Mouse (Mus musculus) stomach, embryonic 15.5 days (tissue): ENCODE results near the gene Gm20388. TPM values are rescaled to one million over a fixed set of nuclear protein-coding genes. Genes with fewer than 3 reads are reported as not detected.
"Not testable (repeated sequence)": the region's sequence is repeated elsewhere in the genome, so short reads cannot be mapped to it uniquely, and the experiment has no call there.

Experiments used
- ATAC-seq: fragments of 200-750 bp; cut with Nextera tagmentation; 2 replicates; pipeline ENCODE4 v1.8.0; 2017; ENCODE audit warnings: low read depth, moderate number of reproducible peaks, moderate TSS enrichment; ENCODE audit not compliant: insufficient read depth, low FRiP score
- H3K27ac ChIP-seq: fragments of 300-500 bp; sonication (generic); 2 replicates; pipeline ENCODE4 v1.5.1; 2015; ENCODE audit warnings: mild to moderate bottlenecking, inconsistent platforms
- H3K27me3 ChIP-seq: fragments of 300-500 bp; sonication (generic); replicated peaks from 2 replicates; pipeline ENCODE4 v1.6.1; 2015; ENCODE audit warnings: inconsistent platforms
- H3K36me3 ChIP-seq: fragments of 300-500 bp; sonication (generic); 2 replicates; pipeline ENCODE4 v1.6.1; 2015; ENCODE audit warnings: inconsistent platforms
- H3K4me1 ChIP-seq: fragments of 300-500 bp; sonication (generic); 2 replicates; pipeline ENCODE4 v1.6.1; 2015; ENCODE audit warnings: inconsistent platforms
- H3K4me2 ChIP-seq: fragments of 300-500 bp; sonication (generic); 2 replicates; pipeline ENCODE4 v1.6.1; 2015; ENCODE audit warnings: mild to moderate bottlenecking, inconsistent platforms
- H3K4me3 ChIP-seq: fragments of 300-500 bp; sonication (generic); replicated peaks from 2 replicates; pipeline ENCODE4 v1.5.1; 2015; ENCODE audit warnings: inconsistent platforms
- H3K9ac ChIP-seq: fragments of 300-500 bp; sonication (generic); 2 replicates; pipeline ENCODE4 v1.6.1; 2015; ENCODE audit warnings: inconsistent platforms
- H3K9me3 ChIP-seq: fragments of 300-500 bp; sonication (generic); 2 replicates; pipeline ENCODE4 v1.6.1; 2016; ENCODE audit warnings: inconsistent platforms
- WGBS: fragments of 180-500 bp; shearing (Covaris S2); methylation state at CpG from one replicate; pipeline ENCODE4 v1.1.7; 2015; 5-methylcytosine and 5-hydroxymethylcytosine counted together
- polyA plus RNA-seq: library from polyadenylated mRNA; unstranded; fragments of >200 nt; fragmentation: Nextera tagmentation; extraction: Ambion mirVana; gene quantifications from 2 replicates; pipeline ENCODE4 v1.2.1, GENCODE M21; 2015

The Gm20388 gene
- polyA plus RNA-seq, 1 experiment from 2014 or later: not detected

GRCm38 (mm10) chr8:121580465-121580864 is 1669.8 kb downstream of the Gm20388 start:
- H3K4me2 ChIP-seq: no peak overlapping the region
- H3K4me3 ChIP-seq: no peak overlapping the region
- ATAC-seq: no peak
- no peaks in the 10 kb centered on the region for H3K36me3 ChIP-seq
- no peaks in the 10 kb centered on the region for H3K9me3 ChIP-seq
- WGBS: 13% methylated on average over 9 of the region's 9 CpGs
- no peak overlapping the region for H3K9ac ChIP-seq
- no peaks in the 10 kb centered on the region for H3K27me3 ChIP-seq
- peaks cover 28% of the 10 kb centered on the region for H3K4me1 ChIP-seq
- peak overlapping the region; percentile 6; the same call in 1 of the 2 replicates for H3K27ac ChIP-seq

GRCm38 (mm10) chr8:121583653-121584052 is 1673.0 kb downstream of the Gm20388 start:
- no peaks in the 10 kb centered on the region for H3K36me3 ChIP-seq
- no peak overlapping the region for H3K4me3 ChIP-seq
- no peak overlapping the region for H3K4me2 ChIP-seq
- H3K9ac ChIP-seq: no peak overlapping the region
- H3K27ac ChIP-seq: no peak overlapping the region
- ATAC-seq: no peak
- peaks cover 11% of the 10 kb centered on the region for H3K4me1 ChIP-seq
- WGBS: 54% methylated on average over 8 of the region's 8 CpGs
- H3K9me3 ChIP-seq: no peaks in the 10 kb centered on the region
- H3K27me3 ChIP-seq: no peaks in the 10 kb centered on the region

- no peak overlapping the region for H3K27ac ChIP-seq
- H3K27me3 ChIP-seq: no peaks in the 10 kb centered on the region
- H3K4me2 ChIP-seq: peak overlapping the region; percentile 73
- no peak for ATAC-seq
- 44% methylated on average over 13 of the region's 13 CpGs for WGBS
- no peak overlapping the region for H3K9ac ChIP-seq
- H3K4me1 ChIP-seq: peaks cover 6% of the 10 kb centered on the region
- peak overlapping the region; percentile 60 for H3K4me3 ChIP-seq
- H3K9me3 ChIP-seq: no peaks in the 10 kb centered on the region
- H3K36me3 ChIP-seq: no peaks in the 10 kb centered on the region
Measured at GRCm38 (mm10) chr8:121584730-121585129, 1674.1 kb downstream of the Gm20388 start.

GRCm38 (mm10) chr8:121585159-121585825 is 1674.7 kb downstream of the Gm20388 start:
- no peaks in the 10 kb centered on the region for H3K9me3 ChIP-seq
- peak overlapping the region; percentile 60 for H3K4me3 ChIP-seq
- H3K36me3 ChIP-seq: no peaks in the 10 kb centered on the region
- H3K27me3 ChIP-seq: no peaks in the 10 kb centered on the region
- H3K27ac ChIP-seq: no peak overlapping the region
- H3K9ac ChIP-seq: peak overlapping the region; percentile 46; the same call in 1 of the 2 replicates
- 1% methylated on average over 47 of the region's 47 CpGs for WGBS
- peak overlapping the region; percentile 73 for H3K4me2 ChIP-seq
- peaks cover 4% of the 10 kb centered on the region for H3K4me1 ChIP-seq
- peak; percentile 94 for ATAC-seq

DNA sequence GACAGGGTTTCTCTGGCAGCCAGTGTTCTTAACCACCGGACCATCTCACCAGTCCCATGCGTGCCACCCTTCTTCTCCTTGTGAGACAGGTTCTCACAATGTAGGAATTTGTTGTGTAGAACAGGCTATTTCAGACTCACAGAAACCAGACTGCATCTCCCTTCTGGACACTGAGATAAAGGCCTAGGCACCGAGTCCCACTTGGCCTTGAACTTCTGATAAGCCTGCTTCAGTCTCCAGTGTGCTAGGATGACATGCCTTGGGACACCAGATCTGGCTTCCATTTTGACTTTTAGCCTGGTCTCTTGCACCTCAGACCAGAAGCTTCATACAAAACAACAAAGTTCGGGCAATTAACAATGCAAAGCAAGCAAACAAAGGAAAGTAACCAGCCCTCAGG is 1678.1 kb downstream of the Gm20388 start:
- Histone ChIP-seq H3K36me3 (0 out of 2 replicates have a peak, but pooled peaks cover 3% of the 10 kb centered on the region), H3K9ac (no peak overlapping the region), H3K4me3 (no peak overlapping the region), H3K27ac (no peak overlapping the region), H3K27me3 (no peaks in the 10 kb centered on the region), H3K4me2 (no peak overlapping the region), H3K4me1 (peaks cover 21% of the 10 kb centered on the region), H3K9me3 (no peaks in the 10 kb centered on the region)
- ATAC-seq: no peak
- 81% methylated on average over 4 of the region's 4 CpGs for WGBS

GRCm38 (mm10) chr8:121589205-121589726 is 1678.6 kb downstream of the Gm20388 start:
- no peaks in the 10 kb centered on the region for H3K9me3 ChIP-seq
- H3K4me3 ChIP-seq: no peak overlapping the region
- no peak overlapping the region for H3K27ac ChIP-seq
- H3K9ac ChIP-seq: no peak overlapping the region
- H3K4me2 ChIP-seq: no peak overlapping the region; the same call in 1 of the 2 replicates
- peaks cover 26% of the 10 kb centered on the region for H3K4me1 ChIP-seq
- H3K27me3 ChIP-seq: no peaks in the 10 kb centered on the region
- WGBS: 52% methylated on average over 2 of the region's 2 CpGs
- peaks cover 9% of the 10 kb centered on the region; the same call in 1 of the 2 replicates for H3K36me3 ChIP-seq
- no peak for ATAC-seq

GRCm38 (mm10) chr8:121590203-121591177 is 1679.8 kb downstream of the Gm20388 start, which contains the start of gene Map1lc3b:
Map1lc3b (plus strand) TSS chr8:121590361.
- Histone ChIP-seq H3K27me3 (no peaks in the 10 kb centered on the region), H3K27ac (peak within 1 kb of the TSS; percentile 67), H3K4me3 (peak within 1 kb of the TSS; percentile 97), H3K4me2 (peak within 1 kb of the TSS; percentile 89), H3K9ac (peak within 1 kb of the TSS; percentile 93), H3K4me1 (peaks cover 25% of the 10 kb centered on the region), H3K9me3 (no peaks in the 10 kb centered on the region), H3K36me3 (peaks cover 19% of the 10 kb centered on the region)
- under 1% methylated on average over 94 of the region's 94 CpGs for WGBS
- ATAC-seq: peak; percentile 86

DNA sequence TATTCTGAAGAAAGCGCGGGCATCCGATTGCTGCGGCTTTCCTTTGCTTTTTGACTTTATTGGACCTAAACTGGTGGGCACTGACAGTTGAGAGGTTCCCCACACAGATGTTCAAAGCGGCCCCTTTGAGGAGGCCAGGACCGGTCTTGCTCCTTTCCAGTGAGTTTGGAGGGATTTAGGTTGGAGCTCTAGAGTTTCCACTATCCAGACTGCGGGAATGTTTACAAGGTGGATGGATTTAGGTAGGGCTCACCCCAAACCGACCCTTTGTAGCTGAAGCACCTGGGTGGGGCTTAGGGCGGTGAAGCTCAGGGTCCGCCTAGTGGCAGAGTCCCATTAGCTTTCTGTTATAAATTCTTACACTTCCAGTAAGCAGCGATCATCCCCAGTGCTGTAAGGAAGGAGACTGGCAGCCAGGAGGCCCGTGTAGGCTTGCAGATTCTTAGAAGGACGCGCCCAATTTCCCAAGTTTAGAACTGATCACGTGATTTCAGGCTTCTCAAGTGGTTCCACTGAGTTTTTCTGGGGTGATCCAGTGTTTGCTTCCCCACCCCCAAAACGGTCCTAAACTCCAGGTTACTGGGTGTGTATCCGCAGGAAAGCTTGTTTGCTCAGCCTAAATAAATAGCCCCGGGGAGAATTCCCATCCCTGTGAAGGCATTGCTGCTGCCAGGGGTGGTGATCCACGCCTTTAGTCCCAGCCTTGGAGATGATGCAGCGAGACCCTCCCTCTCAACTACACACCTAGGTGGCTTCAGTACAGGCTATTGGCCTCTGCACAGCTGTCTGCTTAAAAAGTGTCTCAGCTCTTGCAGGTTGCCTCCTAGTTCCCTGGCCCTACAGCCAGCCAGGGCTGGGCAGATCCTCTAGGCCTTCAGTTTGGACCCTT is 1680.8 kb downstream of the Gm20388 start:
- Histone ChIP-seq H3K4me3 (peak overlapping the region; percentile 97), H3K4me1 (peaks cover 25% of the 10 kb centered on the region), H3K27me3 (no peaks in the 10 kb centered on the region), H3K27ac (peak overlapping the region; percentile 67; the same call in 1 of the 2 replicates), H3K4me2 (peak overlapping the region; percentile 89), H3K9me3 (no peaks in the 10 kb centered on the region), H3K9ac (peak overlapping the region; percentile 42), H3K36me3 (peaks cover 24% of the 10 kb centered on the region)
- no peak for ATAC-seq
- WGBS: 12% methylated on average over 20 of the region's 20 CpGs

GRCm38 (mm10) chr8:121593293-121593692 is 1682.7 kb downstream of the Gm20388 start:
- Histone ChIP-seq H3K27ac (no peak overlapping the region), H3K27me3 (no peaks in the 10 kb centered on the region), H3K9me3 (no peaks in the 10 kb centered on the region), H3K36me3 (peaks cover 31% of the 10 kb centered on the region), H3K4me3 (no peak overlapping the region), H3K4me1 (peaks cover 25% of the 10 kb centered on the region), H3K9ac (no peak overlapping the region), H3K4me2 (no peak overlapping the region)
- WGBS: 86% methylated on average over 5 of the region's 5 CpGs
- ATAC-seq: no peak

DNA sequence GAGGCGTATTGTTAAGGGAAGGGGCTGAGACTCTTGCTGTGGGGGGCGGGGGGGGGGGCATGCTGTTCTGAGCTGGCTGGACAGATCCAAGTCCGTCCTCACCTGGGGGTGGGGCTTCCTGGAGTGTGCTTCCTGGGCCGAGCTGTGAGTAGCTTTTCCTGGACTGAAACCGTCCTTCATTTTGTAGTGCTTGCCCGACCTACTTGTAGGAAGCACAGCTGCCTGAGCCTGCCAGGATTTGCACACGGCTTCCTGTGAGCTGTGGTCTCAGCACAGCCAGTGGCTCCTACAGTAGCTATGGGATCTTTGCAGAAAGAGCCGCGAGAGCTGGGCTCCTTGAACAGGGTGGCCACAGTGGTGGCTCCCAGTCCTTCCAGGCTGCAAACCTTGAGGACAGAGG is 1683.3 kb downstream of the Gm20388 start:
- no peak for ATAC-seq

GRCm38 (mm10) chr8:121597492-121597891 is 1686.9 kb downstream of the Gm20388 start:
- peaks cover 47% of the 10 kb centered on the region for H3K36me3 ChIP-seq
- not testable (repeated sequence) for H3K9me3 ChIP-seq, H3K27me3 ChIP-seq, H3K4me3 ChIP-seq, ATAC-seq, H3K4me2 ChIP-seq, H3K27ac ChIP-seq, H3K9ac ChIP-seq
- peaks cover 11% of the 10 kb centered on the region for H3K4me1 ChIP-seq
- 79% methylated on average over 2 of the region's 2 CpGs for WGBS

More for the DNA sequence above, 1683.3 kb downstream of the Gm20388 start:
- H3K4me2 ChIP-seq: no peak overlapping the region
- H3K9ac ChIP-seq: no peak overlapping the region
- peaks cover 25% of the 10 kb centered on the region for H3K4me1 ChIP-seq
- no peak overlapping the region for H3K4me3 ChIP-seq
- H3K27me3 ChIP-seq: no peaks in the 10 kb centered on the region
- H3K27ac ChIP-seq: 0 out of 2 replicates have a peak overlapping the region, but pooled peaks have one; percentile 6
- H3K9me3 ChIP-seq: no peaks in the 10 kb centered on the region
- whole genome bisulfite sequencing: 68% methylated on average over 9 of the region's 9 CpGs
- H3K36me3 ChIP-seq: peaks cover 31% of the 10 kb centered on the region
